Mouse (Mus musculus): Measurements from ENCODE around the gene Aars2.

Gene Aars2

DNA sequence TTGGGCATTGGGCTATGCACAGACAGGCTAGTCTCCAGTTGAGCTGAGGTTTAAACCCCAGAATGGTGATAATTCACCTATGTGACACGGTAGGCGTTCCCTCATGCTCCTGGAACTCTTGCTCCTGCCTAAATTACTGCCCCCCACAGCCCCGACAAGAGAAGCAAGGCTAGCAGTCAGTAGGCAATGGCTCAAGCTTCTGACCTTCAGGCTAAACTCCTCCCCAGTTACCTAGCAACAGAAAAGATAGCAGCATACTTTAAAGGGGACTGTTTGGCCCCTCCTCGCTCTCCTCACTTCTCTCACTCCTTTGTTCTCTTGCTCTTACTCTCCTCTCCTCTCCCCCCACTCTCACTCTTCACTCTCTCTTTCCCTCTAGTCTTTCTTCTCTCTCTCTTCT lies 5.7 kb upstream of the Aars2 start:
- DNase-seq (ENCODE audit: low spot score): no peak

GRCm38 (mm10) chr17:45502324-45502723 lies 4.3 kb upstream of the Aars2 start:
- no peak for DNase-seq (ENCODE audit: low spot score)

GRCm38 (mm10) chr17:45503301-45503973 lies 3.2 kb upstream of the Aars2 start:
- no peak for DNase-seq (ENCODE audit: low spot score)

GRCm38 (mm10) chr17:45505941-45506465 lies 638 bp upstream of the Aars2 start:
- no peak for DNase-seq (ENCODE audit: low spot score)

GRCm38 (mm10) chr17:45510871-45511270 lies 4.2 kb downstream of the Aars2 start:
- DNase-seq (ENCODE audit: low spot score): no peak

GRCm38 (mm10) chr17:45511757-45512156 lies 5.1 kb downstream of the Aars2 start:
- DNase-seq (ENCODE audit: low spot score): no peak

DNA sequence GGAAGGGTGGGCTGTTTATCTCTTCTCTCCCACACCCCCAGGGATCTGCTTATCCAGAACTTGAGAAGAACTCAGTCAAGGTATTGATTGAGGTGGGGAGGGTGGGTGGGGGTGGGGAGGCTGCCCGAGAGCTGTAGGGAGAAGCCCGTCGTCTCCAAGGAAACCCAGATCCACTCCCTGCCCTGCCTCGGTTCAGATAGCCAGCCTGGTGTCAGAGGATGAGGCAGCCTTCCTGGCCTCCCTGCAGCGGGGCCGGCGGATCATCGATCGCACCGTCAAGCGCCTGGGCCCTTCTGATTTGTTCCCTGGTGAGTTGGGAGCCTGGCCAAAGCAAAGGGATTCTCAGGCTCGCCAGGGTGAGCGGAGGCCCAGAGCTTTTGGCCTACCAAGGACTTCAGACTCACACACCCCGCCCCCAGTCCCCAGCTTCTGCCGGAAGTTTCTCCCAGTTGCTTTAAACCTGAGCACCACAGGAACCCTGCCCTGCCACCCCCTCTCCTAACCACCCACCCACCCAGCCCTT lies 8.6 kb downstream of the Aars2 start:
- no peak for DNase-seq (ENCODE audit: low spot score)

DNA sequence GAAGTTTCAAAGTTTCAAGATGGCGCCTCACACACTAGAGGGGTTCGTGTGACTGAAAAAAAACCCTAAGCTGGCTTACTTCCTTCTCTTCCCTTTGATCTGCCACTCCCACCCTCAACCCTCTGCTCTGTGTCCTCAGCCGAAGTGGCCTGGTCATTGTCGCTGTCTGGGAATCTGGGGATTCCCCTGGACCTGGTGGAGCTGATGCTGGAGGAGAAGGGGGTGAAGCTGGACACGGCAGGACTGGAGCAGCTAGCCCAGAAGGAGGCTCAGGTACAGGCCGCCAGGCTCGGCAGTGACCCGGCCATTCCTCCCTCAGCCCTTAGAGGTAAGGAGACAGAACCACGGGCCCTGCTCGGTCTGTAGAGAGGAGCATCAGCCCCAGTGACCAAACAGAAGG lies 9.2 kb downstream of the Aars2 start:
- DNase-seq (ENCODE audit: low spot score): no peak

GRCm38 (mm10) chr17:45516488-45516887 lies 9.8 kb downstream of the Aars2 start:
- DNase-seq (ENCODE audit: low spot score): peak; percentile 64

GRCm38 (mm10) chr17:45517135-45517534 lies 10.5 kb downstream of the Aars2 start:
- no peak for DNase-seq (ENCODE audit: low spot score)

GRCm38 (mm10) chr17:45517549-45518215 lies 11.0 kb downstream of the Aars2 start:
- no peak for DNase-seq (ENCODE audit: low spot score)

- DNase-seq (ENCODE audit: low spot score): no peak
These were observed 12.3 kb downstream of the Aars2 start for GRCm38 (mm10) chr17:45518766-45519475.

DNA sequence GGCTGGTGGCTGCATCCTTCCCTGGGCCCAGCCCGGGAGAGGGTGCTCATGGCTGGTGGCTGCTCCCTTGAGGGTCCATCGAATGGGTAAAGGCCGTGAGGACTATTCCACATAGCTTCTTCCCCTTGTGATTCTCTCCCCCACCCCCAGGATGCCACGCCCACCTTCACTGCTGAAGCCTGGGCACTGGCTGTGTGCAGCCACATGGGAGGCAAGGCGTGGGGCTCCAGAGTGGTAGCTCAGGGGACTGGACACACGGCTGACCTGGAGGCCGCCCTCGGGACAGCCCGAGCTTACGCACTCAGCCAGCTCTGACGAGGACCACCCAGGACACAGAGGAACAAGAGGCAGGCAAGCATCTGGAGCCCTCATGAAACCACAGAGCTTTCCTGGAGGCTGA lies 13.5 kb downstream of the Aars2 start:
- no peak for DNase-seq (ENCODE audit: low spot score)

DNA sequence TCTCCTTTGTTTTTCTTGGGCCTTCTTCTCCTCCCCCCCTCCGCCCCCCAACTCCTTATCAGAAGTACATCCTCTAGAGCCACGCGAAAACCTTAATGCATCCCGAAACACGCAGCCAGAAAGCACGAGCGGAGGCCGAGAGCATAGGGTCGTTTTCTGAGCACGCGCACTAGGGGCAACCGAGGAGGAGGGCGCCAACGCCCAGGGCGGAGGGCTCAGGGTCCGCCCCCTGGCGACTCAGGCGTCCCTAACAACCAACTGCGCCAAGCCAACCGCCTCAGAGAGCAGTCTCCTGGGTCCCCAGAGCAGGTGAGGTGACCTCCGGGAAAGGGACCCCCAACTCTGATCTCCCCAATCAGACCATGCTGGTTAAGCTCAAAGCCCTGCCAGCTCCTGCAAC lies 16.6 kb downstream of the Aars2 start, which contains the start of gene Tcte1:
Gene Tcte1 (plus strand): TSS at position 172 of the 400 bp plus-strand sequence.
- no peak for DNase-seq (ENCODE audit: low spot score)

DNA sequence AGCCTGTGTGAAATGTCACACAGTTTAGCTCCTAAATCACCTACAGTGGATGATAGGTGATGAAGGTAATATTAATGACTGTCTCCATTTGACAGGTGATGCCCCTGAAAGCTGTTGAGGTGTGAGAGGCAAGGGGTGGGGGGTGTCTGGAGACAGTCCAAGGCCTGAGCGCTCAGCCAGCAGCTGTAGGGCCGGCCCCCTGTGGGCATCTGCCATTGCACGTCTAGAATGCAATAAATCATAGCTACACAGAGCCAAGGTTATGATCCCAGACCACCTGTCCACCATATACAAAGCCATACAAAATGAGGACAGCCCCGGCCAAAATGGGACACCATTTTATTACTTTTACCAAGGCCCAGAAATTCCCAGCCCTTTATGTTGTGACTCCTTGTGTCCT lies 18.3 kb downstream of the Aars2 start:
- DNase-seq (ENCODE audit: low spot score): no peak

DNA sequence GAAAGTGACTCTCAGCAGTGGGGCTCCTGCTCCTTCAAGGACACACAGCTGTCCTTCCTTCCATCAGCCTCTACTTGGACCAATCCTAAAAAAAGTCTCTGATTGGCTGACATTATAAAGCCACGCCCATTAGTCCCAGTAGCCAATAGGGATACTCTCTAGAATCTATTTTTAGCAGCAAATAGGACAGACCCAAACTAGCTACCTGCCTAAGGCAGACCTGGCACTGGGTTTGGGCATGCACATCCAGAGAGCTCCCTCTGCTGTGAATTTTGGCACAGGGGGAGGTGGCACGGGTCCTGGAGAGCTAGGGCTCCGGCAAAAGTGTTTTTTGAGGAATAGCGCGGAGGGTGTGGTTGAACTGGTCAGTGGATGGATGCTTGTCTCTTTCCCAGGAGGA lies 19.9 kb downstream of the Aars2 start:
- DNase-seq (ENCODE audit: low spot score): no peak

GRCm38 (mm10) chr17:45530346-45530782 lies 23.7 kb downstream of the Aars2 start:
- no peak for DNase-seq (ENCODE audit: low spot score)

DNA sequence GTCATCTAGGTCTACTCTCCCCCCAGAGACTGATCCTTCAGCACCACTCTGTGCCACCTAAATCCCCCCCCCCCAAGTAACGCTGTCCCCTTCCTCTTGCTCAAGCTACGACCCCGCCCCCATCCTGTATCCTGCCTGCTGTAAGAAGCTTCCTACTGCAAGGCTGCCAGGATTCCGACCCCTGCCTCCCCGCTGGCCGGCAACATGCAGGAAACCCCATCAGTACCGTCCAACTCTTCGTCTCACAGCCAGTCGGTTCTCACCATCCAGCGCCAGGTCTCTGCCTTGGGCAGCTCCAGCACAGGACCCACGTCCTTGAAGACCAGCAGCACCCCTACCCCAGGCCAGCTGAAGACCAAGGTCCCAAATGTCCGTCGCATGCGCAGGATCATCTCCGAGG lies 26.3 kb downstream of the Aars2 start:
- no peak for DNase-seq (ENCODE audit: low spot score)

- DNase-seq (ENCODE audit: low spot score): no peak
These were observed 29.6 kb downstream of the Aars2 start for GRCm38 (mm10) chr17:45536264-45536663.

GRCm38 (mm10) chr17:45538394-45538793 lies 31.8 kb downstream of the Aars2 start:
- no peak for DNase-seq (ENCODE audit: low spot score)

DNA sequence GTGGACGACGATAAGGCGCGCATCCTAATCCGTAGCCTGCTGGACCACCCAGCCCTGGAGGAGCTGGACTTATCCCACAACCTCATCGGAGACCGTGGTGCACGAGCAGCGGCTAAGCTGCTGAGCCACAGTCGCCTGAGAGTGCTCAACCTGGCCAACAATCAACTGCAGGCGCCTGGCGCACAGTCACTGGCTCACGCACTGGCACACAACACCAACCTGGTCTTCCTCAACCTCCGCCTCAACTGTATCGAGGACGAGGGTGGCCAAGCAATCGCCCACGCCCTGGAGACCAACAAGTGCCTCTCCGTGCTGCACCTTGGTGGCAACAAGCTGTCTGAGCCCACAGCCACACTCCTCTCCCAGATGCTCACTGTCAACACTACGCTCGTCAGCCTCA lies 33.0 kb downstream of the Aars2 start:
- DNase-seq (ENCODE audit: low spot score): no peak

DNA sequence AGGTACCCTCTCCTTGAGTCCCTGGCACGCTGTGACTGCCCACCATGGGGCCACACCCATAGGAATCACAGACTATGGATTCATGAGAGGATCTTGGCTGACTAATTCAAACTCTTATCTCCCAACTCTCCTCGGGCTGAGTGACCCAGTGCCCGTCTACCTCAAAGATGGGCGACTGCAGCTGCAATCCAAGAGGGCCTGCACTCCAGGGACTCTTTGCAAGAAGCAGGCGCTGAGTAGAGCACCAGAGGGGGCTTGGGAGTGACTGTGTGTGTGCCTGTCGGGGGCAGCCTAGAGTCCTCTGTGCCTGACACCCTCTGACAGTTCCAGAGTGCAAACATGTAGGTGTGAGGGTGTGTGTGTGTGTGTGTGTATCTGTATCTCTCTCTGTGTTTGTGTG lies 35.5 kb downstream of the Aars2 start:
- no peak for DNase-seq (ENCODE audit: low spot score)

DNA sequence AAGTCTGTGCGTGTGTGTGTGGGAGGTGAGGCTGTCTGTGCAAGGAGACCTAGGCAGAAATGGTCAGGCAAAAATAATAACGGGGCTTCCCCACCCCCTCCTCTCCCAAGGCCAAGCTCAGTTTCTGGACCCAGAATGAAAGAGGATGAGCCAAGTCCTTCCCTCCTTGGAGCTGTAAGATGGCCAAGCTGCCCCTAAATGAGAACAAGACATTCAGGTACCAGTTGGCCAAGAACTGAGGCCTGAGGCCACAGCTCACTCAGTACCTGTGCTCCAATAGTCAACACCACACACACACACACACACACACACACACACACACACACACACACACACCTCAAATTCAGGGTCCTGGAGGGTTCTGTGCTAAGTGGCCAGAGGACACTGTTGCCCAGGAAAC lies 36.1 kb downstream of the Aars2 start:
- no peak for DNase-seq (ENCODE audit: low spot score)
